Mouse (Mus musculus): ENCODE measurements around the gene Prdm2.

GRCm38 (mm10) chr4:143155871-143156270 is 56.9 kb downstream of the Prdm2 start:
- TF ChIP-seq EP300 (IDR thresholded peaks at IDR 0.05; ENCODE audit: low read depth in 1 of 2, low read length in 2 of 2) (no peak), CTCF (IDR thresholded peaks at IDR 0.05 in 2 of 3, conservative IDR thresholded peaks at IDR 0.05 in 1 of 3; ENCODE audit: control insufficient read depth in 1 of 3, insufficient read depth in 1 of 3, low read depth in 2 of 3, low read length in 3 of 3, poor library complexity in 1 of 3, severe bottlenecking in 1 of 3) (no peak), MXI1 (IDR thresholded peaks at IDR 0.05; ENCODE audit: low read depth, low read length) (no peak), NELFE (IDR thresholded peaks at IDR 0.05; ENCODE audit: low read depth, low read length) (no peak)

Data from MEL (cell line).